Mouse (Mus musculus) adrenal gland, postnatal 4 days (tissue): Measurements from ENCODE around the gene Olfr432. TPM values are rescaled to one million over a fixed set of nuclear protein-coding genes. Genes with fewer than 3 reads are reported as not detected.
"Not testable (repeated sequence)": the region's sequence is repeated elsewhere in the genome, so short reads cannot be mapped to it uniquely, and the experiment has no call there.

Experiments
- DNase-seq, 2 experiments: peaks; one replicate each; pipeline ENCODE4 v3.0.0; 2021 to 2022; ENCODE audit warnings: low spot score in 2 of 2, mixed read lengths in 2 of 2
- long read RNA-seq, 2 experiments: library from polyadenylated mRNA; stranded (forward); transcript quantifications; one replicate each; pipeline ENCODE4 v2.0.0; 2021
- total RNA-seq, 2 experiments: library from RNA; stranded (reverse); gene quantifications; 2 replicates each; pipeline ENCODE4 v1.2.3; 2021

The Olfr432 gene
- not detected for total RNA-seq
- long read RNA-seq, experiment 1, result 0 reads
- long read RNA-seq, experiment 2, result 0 reads

GRCm38 (mm10) chr1:174048893-174049292, at the start of gene Olfr432:
TSS of gene Olfr432 (plus strand) at chr1:174049205.
- no peak for DNase-seq

DNA sequence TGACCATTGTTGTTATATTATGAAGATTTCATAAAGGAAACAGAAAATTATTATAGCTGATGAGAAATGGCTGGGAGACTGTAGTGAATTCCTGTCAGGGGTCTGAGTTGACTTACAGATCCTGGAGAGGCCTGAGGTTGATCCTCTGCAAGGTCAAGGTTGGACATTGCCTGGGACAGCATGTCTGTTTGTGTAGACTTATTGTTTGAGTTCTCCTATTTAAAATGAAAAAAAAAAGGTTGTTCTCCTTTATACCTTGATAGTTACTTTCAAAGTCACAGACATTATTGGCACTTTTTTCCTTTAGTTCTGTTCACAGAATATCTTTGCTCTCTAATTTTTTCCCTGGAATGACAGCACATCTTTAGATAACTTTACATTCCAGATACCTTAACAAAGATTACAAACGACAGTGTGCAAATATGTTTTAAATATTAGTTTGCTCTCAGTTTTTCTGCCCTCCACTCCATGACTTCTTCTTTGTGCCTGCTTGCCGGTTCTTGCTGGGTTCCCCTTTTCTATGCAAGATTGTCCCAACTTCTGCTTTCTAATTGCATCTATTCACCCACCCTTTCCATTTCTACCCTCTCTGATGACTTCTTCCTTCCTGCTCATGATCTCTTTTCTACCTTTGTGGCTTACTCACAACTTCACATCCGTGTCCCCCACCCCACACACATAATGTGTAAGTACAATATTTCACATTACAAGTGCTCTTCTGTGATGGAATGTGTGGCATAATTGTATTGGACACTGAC, 44.5 kb upstream of the Olfr432 start:
- DNase-seq, result not testable (repeated sequence)

- not testable (repeated sequence) for DNase-seq
These were observed 42.0 kb upstream of the Olfr432 start for GRCm38 (mm10) chr1:174007050-174007449.

GRCm38 (mm10) chr1:174031698-174032097, 17.3 kb upstream of the Olfr432 start, which contains the start of gene Ifi205:
TSS of gene Ifi205 (minus strand) at chr1:174031810.
- no peak for DNase-seq

GRCm38 (mm10) chr1:174035841-174036240, 13.2 kb upstream of the Olfr432 start:
- DNase-seq, result no peak

DNA sequence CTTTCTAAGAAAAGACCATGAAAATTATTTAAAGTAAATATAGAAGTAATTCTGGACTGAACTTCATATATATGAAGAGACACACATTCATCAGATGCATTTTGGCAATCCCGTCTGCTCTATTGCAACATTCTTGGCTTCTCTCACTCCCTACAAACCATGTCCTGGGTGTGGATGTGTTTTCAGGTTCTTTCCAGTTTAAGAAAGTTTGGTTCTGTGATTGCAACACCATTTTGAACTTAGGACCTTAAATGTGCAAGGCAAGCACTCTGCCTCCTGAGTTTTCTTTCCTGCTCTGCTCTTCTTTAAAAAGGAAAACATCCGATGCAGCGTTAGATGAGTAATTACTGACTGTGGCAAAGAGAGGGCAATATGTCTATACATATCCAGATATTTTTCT, 10.5 kb upstream of the Olfr432 start:
- DNase-seq, result no peak

DNA sequence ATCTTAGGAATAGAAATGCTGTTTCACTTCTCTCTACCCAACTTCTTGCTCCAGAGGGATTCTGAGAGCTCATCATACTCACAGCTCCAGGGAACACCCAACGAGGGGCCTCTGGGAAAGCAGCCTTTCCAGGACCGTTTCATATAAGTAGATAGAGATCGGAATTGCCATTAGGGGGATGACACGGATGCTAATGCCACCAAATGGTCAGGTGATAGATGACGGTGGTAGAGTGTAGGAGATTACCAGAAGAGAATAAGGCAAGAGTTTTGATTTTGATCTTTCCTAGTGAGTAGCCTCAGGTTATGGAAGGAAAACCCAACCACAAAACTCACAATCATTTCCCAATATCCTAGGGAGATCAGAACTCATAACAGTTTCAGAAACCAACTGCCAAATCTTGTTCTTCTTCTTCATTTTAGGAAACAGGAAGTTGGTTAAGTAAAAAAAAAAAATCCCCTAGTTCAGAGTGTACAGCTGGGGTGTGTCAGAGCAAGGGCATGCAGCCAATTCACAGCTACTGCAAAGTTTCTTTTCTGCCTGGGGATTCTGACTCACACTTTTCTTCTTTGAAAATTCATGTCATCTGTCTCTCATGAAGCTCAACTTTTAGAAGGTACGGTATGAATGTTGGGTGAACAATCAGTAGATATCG, 8.4 kb upstream of the Olfr432 start, which contains the start of gene Olfr433:
Gene Olfr433 (plus strand): TSS at position 183 of the 655 bp plus-strand sequence.
- DNase-seq, result no peak

DNA sequence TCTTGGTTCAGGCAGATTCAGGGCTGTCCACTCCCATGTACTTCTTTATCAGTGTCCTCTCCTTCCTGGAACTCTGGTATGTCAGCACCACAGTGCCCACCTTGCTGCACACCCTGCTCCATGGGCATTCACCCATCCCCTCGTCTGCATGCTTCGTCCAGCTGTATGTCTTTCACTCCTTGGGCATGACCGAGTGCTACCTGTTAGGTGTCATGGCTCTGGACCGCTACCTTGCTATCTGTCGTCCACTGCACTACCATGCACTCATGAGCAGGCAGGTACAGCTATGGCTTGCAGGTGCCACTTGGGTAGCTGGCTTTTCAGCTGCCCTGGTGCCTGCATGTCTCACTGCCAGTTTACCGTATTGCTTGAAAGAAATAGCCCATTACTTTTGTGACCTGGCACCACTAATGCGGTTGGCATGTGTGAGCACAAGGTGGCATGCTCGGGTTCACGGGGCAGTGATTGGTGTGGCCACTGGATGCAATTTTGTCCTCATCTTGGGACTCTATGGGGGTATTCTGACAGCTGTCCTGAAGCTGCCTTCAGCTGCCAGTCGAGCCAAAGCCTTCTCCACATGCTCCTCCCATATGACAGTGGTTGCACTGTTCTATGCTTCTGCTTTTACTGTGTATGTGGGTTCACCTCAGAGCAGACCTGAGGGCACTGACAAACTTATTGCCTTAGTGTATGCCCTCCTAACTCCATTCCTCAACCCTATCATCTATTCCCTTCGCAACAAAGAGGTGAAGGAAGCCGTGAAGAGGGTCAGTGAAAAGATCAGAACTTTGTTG, 6.7 kb upstream of the Olfr432 start:
- DNase-seq, result not testable (repeated sequence)

DNA sequence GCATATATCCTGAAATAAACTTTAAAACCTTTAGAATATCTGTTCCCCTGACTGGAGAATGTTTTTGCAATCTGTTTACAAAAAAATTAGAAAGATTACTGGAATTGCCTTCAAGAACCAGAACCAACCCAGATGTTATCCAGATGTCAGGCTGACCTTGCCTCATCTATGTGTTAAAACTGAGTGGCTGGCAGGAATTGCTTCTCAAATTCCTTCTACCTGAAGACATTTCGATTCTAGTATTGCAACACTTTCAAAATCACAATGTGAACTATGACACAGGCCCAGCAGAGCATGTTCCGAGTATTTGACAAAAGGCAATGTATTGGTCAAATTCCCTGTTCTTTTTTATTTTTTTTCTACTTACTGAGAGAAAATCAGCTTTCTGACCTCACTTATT, 4.6 kb upstream of the Olfr432 start:
- DNase-seq, result no peak

DNA sequence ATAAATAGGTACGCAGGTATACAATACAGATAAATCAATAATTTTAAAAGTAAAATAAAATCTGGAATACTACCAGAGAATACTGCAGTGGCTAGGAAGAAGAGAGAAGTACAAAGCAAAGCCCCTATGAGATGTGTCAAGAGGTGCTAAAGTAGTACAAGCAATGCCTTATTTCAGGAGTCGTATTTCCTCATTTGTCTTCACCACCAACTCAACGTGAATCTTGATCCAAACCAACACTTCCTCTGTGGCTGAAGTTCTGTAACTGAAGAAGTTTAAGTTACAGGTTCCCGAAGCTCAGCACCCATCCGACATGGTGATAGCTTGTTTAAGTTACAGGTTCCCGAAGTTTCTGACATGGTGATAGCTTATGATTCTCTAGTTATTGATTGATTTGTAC, 778 bp upstream of the Olfr432 start:
- DNase-seq, result not testable (repeated sequence)

GRCm38 (mm10) chr1:174049357-174049756, 352 bp downstream of the Olfr432 start:
- not testable (repeated sequence) for DNase-seq

DNA sequence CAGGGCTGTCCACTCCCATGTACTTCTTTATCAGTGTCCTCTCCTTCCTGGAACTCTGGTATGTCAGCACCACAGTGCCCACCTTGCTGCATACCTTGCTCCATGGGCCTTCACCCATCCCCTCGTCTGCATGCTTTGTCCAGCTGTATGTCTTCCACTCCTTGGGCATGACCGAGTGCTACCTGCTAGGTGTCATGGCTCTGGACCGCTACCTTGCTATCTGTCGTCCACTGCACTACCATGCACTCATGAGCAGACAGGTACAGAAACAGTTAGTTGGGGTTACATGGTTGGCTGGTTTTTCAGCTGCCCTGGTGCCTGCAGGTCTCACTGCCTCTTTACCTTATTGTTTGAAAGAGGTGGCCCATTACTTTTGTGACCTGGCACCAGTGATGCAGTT, 1.5 kb downstream of the Olfr432 start:
- no peak for DNase-seq

DNA sequence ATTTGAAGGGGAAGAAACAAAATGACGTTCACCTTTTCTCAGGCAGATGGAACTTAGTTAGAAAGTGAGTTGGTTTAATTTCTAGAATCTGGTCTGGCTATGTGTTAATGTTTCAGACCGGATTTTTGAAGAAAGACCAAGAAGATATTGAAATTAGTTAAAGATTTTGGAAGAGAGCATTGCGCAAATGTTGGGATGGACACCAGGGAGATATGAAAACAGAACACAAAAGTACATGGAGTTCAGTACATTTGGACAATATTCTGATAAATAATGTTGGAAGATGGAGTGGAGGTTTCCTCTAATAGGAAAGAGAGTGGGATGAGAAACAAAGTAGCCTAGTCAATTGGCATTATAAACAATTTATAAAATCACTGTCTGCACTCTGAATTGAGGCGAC, 2.5 kb downstream of the Olfr432 start:
- no peak for DNase-seq

- DNase-seq, result no peak
These were observed 3.0 kb downstream of the Olfr432 start for GRCm38 (mm10) chr1:174051931-174052536.

DNA sequence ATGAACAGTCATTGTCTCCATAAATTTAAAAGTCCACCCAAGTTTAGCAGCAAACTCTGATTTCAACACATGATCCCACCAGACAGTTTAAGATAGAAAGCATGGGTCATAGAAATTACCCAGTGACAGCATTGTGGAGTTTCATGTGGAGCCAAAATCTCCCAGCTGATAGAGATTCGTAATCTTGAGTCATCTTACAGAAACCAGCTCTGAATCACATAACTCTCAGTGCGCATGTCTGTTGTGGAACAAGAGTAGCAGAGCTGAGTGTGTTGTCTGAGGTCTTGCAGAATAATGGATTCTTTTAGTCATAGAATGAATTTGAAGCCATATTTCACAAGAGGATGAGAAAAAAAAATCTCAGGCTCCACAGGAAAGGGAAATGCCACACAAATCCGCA, 4.0 kb downstream of the Olfr432 start:
- DNase-seq, result no peak

- DNase-seq, result no peak
These were observed 6.2 kb downstream of the Olfr432 start for GRCm38 (mm10) chr1:174055248-174055647.

DNA sequence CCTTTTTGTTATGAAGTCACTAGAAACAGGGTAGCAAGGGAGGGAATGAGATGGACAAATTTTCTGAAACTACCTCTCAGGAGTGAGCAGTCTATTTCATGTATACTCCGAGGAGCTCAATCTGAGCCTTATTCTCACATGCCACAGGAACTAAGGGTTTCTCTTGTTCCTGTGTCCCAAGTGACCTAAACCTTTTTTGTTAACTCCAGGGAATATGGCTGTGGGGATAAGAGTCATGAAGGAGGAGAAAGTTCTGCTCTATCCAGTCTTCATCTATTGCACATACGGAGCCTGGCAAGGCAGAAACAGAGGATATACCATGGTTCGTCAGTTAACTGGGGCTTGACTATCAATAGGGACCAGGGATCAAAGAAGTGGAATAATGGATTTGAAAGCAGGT, 17.3 kb downstream of the Olfr432 start, which contains the start of gene Olfr430:
Gene Olfr430 (plus strand): TSS at position 301 of the 400 bp plus-strand sequence.
- DNase-seq, result no peak

- DNase-seq, result no peak
These were observed 35.0 kb downstream of the Olfr432 start, which contains the start of gene Olfr429 for GRCm38 (mm10) chr1:174084031-174084430. TSS of gene Olfr429 (plus strand) at chr1:174084331.

- no peak for DNase-seq
These were observed 47.6 kb downstream of the Olfr432 start, which contains the start of gene Olfr427 for GRCm38 (mm10) chr1:174096591-174096990. TSS of gene Olfr427 (plus strand) at chr1:174096891.

GRCm38 (mm10) chr1:174103735-174104134, 54.7 kb downstream of the Olfr432 start:
- no peak for DNase-seq
